Mouse (Mus musculus): ENCODE data around the gene Gm16434.
"Not testable (repeated sequence)": the region's sequence is repeated elsewhere in the genome, so short reads cannot be mapped to it uniquely, and the experiment has no call there.

Gm16434 gene

DNA sequence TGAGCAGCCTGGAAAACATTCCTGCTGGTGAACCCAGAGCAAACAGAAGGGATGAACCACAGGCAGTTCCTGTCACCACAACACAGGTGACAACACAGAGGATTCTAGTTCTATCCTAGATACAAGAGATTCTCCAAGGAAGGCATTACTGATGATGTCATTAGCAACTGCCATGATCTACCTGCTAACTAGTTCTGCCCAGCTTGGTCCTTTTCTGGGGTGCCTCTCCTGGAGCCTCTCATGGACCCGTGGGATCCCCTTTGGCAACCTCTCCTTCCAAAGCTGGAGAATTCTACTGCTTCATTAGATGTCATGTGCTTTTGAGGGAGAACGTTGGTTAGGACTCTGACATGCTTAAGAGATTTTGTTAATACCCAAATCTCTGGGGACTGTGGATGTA is at the start of gene Gm16434:
Gene Gm16434 (minus strand): TSS at position 101 of the 400 bp plus-strand sequence.
- not testable (repeated sequence) for DNase-seq (ENCODE audit: low spot score in 2 of 2)

DNA sequence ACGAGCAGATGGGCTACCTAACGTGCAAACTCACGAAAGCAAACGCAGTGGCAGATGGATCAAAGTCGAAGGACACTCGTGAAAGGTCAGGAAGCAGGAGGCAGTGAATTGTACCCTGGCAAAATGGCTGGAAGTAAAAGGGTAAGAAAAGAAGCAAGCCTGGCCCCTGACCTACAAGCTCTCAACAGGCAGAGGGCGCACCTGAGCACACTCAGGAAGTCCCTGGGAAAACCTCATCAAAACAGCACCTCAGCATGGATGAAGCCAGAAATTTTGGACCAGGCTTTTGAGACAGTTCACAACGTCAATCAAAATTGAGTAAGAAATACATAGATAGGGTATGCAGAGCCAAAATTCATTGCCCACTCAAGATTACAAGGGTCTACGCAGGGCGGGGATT is 49.2 kb upstream of the Gm16434 start:
- not testable (repeated sequence) for DNase-seq (ENCODE audit: low spot score in 2 of 2)

DNA sequence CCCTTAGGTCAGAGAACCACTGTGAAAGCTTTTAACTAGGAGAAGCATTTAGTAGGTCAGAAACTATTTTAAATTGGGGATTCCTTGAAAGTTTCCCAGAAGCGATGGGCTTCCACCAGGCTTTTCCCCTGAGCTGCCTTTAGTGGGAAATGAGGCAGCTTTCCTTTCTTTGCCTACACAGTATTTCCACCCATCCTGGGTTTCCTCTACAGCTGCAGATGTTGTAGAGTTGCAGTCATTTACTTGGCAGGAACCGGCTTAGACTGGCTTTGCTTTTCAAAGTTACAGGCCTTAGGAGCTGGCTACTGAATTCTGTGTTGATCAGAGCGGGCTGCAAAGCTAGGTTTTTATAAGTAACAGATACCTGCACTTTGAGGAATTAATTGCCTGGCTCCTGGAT is 5.7 kb upstream of the Gm16434 start:
- DNase-seq (ENCODE audit: low spot score in 2 of 2), result peak in 1 of 2 experiments; percentile 0

DNA sequence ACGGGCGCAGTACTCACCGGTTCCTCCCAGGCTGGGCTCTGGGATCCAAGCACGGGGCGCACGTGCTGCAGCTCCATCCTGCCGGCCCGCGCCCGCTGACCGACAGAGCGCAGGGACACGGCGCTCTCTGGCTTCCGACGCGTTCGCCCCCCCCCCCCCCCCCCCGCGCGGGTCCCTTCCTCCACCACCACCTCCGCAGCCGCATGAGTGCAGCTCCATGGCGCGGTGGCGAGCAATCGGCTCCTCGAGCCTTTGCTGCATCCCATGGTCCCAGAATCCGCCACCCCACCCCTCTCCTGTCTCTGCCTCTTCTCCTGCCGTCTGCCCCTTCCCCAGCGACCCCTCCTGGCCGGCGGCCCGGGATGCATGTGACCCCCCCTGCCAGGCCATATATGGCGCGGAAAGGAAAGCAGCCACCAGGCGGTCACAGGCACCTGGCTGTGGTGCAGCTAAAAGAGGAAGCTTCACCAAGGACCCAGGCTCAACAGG is 19.8 kb downstream of the Gm16434 start, which contains the start of gene Gm3512:
Gene Gm3512 (minus strand): TSS at position 51 of the 489 bp plus-strand sequence.
- DNase-seq (ENCODE audit: low spot score in 2 of 2), result peak in 1 of 2 experiments; percentile 2
